10 mouse cellular contexts compared by ENCODE assay signal in the genomic region with DNA sequence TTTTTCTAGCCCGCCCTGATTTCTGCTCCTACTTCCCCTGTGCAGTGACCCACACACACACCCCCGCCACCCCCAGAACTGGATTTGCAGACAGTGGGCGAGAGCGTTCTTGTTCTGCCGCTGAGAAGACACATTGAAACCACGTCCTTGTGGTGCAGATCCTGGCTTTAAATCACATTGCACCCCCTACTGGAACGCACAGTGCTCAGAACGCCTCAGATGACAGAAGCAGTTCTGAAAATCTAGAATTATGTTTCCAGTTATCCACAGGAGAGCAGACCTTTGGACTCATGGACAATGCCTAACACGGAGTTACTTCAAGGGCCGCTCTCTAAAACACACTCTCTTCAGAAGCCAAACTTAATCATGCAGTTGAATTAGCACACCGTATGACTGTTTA. TPM values are rescaled to one million over a fixed set of nuclear protein-coding genes. Genes with fewer than 3 reads are reported as not detected.
DNase-seq lines count a peak whose midpoint lies in the region; ATAC-seq and TF ChIP-seq lines count a peak whose summit lies in the region.
"Had no signal": no experiment of that assay in that cellular context is flagged by ENCODE, and none has a peak within 500 bp of the region (broad histone marks: within the 10 kb centered on the region; RNA-seq: fewer than 3 reads in every experiment).

No protein-coding gene starts in this region.

- no peak for TF ChIP-seq EP300 in heart, postnatal 0 days (IDR thresholded peaks at IDR 0.05; ENCODE audit: low read depth)

- H3K4me3 ChIP-seq in heart, postnatal 0 days (ENCODE audit: low read depth, low read length) = no peak overlapping the region
- no peak overlapping the region for H3K4me3 ChIP-seq in heart, embryonic 12.5 days

- intact Hi-C loops in heart, postnatal 36 days (cut with DNase I) = loop anchor here (5.0 kb wide), 1 partner anchor 588 kb away; no protein-coding TSS in a partner anchor

- peak; percentile 59 for TF ChIP-seq CTCF in heart, postnatal 0 days (IDR thresholded peaks at IDR 0.05; ENCODE audit: low read depth)

- ATAC-seq in heart, postnatal 0 days (ENCODE audit: insufficient read depth, low read depth) = no peak
- no peak for ATAC-seq in heart, embryonic 12.5 days (ENCODE audit: insufficient number of reproducible peaks, low FRiP score)

- no peaks in the 10 kb centered on the region for H3K36me3 ChIP-seq in heart, postnatal 0 days (replicated peaks; ENCODE audit: control insufficient read depth, insufficient read depth, low read length)
- H3K36me3 ChIP-seq in heart, embryonic 12.5 days = no peaks in the 10 kb centered on the region

- DNase-seq in heart, postnatal 0 days (ENCODE audit: low spot score) = no peak
- peak; percentile 28 for DNase-seq in ES-CJ7 (ENCODE audit: low read depth, low spot score)
- peak; percentile 10 for DNase-seq in embryo, embryonic 9.5 days (ENCODE audit: extremely low spot score)
- peak; percentile 25 to 45 for DNase-seq in layer of hippocampus, postnatal 10 days (ENCODE audit: low spot score in 2 of 2)
- DNase-seq in thymus, postnatal 10 days (ENCODE audit: low spot score in 2 of 2) = no peak
- no peak for DNase-seq in gastrocnemius, adult 8-10 months (ENCODE audit: low spot score in 2 of 2)
- no peak for DNase-seq in heart, postnatal 36 days

- H3K4me1 ChIP-seq in heart, postnatal 0 days (ENCODE audit: control insufficient read depth, insufficient read depth) = no peaks in the 10 kb centered on the region
- H3K4me1 ChIP-seq in heart, embryonic 12.5 days (replicated peaks) = no peaks in the 10 kb centered on the region

- H3K27ac ChIP-seq in heart, postnatal 0 days (ENCODE audit: low read depth) = no peak overlapping the region
- no peak overlapping the region for H3K27ac ChIP-seq in heart, embryonic 12.5 days (ENCODE audit: poor library complexity, severe bottlenecking)

- H3K9me3 ChIP-seq in heart, postnatal 0 days (replicated peaks; ENCODE audit: control insufficient read depth, low read length) = no peaks in the 10 kb centered on the region
- H3K9me3 ChIP-seq in heart, embryonic 12.5 days (replicated peaks) = no peaks in the 10 kb centered on the region; the same call in 1 of the 2 replicates

- H3K9ac ChIP-seq in heart, postnatal 0 days (replicated peaks; ENCODE audit: low read depth, low read length) = no peak overlapping the region
- no peak overlapping the region for H3K9ac ChIP-seq in heart, embryonic 12.5 days

- H3K27me3 ChIP-seq in heart, postnatal 0 days (ENCODE audit: control insufficient read depth, insufficient read depth, low read length) = no peaks in the 10 kb centered on the region
- no peaks in the 10 kb centered on the region for H3K27me3 ChIP-seq in heart, embryonic 12.5 days (replicated peaks)

- no peak overlapping the region for H3K4me2 ChIP-seq in heart, postnatal 0 days (ENCODE audit: low read depth, low read length)
- H3K4me2 ChIP-seq in heart, embryonic 12.5 days = no peak overlapping the region

- WGBS in heart, postnatal 0 days = 54% methylated on average over 11 of the region's 11 CpGs
- 62% methylated on average over 11 of the region's 11 CpGs for WGBS in heart, embryonic 12.5 days

RNA-seq across cellular contexts. Expression of a gene that starts 16.6 kb away (rescaled TPM):
- total RNA-seq in heart, postnatal 0 days (2014; rRNA removed; ENCODE audit: low replicate concordance) = 6.3 and 19.4 TPM in 2 replicates
- 7.3 and 8.4 TPM in 2 replicates for polyA plus RNA-seq in heart, postnatal 0 days (2015; fragmentation: Nextera tagmentation; extraction: Ambion mirVana)
- 14.9 and 16.3 TPM in 2 replicates for polyA plus RNA-seq in heart, embryonic 12.5 days (2016; fragmentation: Nextera tagmentation; extraction: Ambion mirVana)
- total RNA-seq in layer of hippocampus, postnatal 10 days (2021) = 10 to 100 TPM; 29.9 to 35.9 TPM
- 1 to 10 TPM; 6.2 to 8.1 (median 7.8) TPM for total RNA-seq in gastrocnemius, adult 8-10 months (2022)
- 10 to 100 TPM; 10.4 to 11.2 TPM for total RNA-seq in heart, postnatal 36 days (2021)

RNA-seq across cellular contexts. Expression of a gene that starts 18.8 kb away (rescaled TPM):
- total RNA-seq in heart, postnatal 0 days (2014; rRNA removed; ENCODE audit: low replicate concordance) = not detected in 2 replicates
- polyA plus RNA-seq in heart, postnatal 0 days (2015; fragmentation: Nextera tagmentation; extraction: Ambion mirVana) = not detected in 2 replicates
- polyA plus RNA-seq in heart, embryonic 12.5 days (2016; fragmentation: Nextera tagmentation; extraction: Ambion mirVana) = not detected in 2 replicates
- under 1 TPM in 1 of 2 experiments, not detected in 1; 0.39 TPM for total RNA-seq in layer of hippocampus, postnatal 10 days (2021)
- total RNA-seq in gastrocnemius, adult 8-10 months (2022) = not detected
- total RNA-seq in heart, postnatal 36 days (2021) = not detected
- total RNA-seq: layer of hippocampus, adult 18-20 months had no signal
- polyA plus RNA-seq: spleen, adult 2 months had no signal

RNA-seq across cellular contexts. Expression of a gene that starts 59.1 kb away (rescaled TPM):
- not detected in 2 replicates for total RNA-seq in heart, postnatal 0 days (2014; rRNA removed; ENCODE audit: low replicate concordance)
- polyA plus RNA-seq in heart, postnatal 0 days (2015; fragmentation: Nextera tagmentation; extraction: Ambion mirVana) = not detected in 2 replicates
- polyA plus RNA-seq in heart, embryonic 12.5 days (2016; fragmentation: Nextera tagmentation; extraction: Ambion mirVana) = 0.09 TPM in 1 of 2 replicates, not detected in the other
- total RNA-seq in layer of hippocampus, postnatal 10 days (2021) = under 1 TPM in 1 of 2 experiments, not detected in 1; 0.14 TPM
- total RNA-seq in gastrocnemius, adult 8-10 months (2022) = not detected
- total RNA-seq in heart, postnatal 36 days (2021) = not detected

Comparison
In these comparisons a context has a peak if more than half of its experiments do, and no peak if none do; other contexts are left out.
1. DNase-seq: peak in ES-CJ7 (single experiment), embryo, embryonic 9.5 days (single experiment) and layer of hippocampus, postnatal 10 days (2 of 2); none in heart, postnatal 0 days (single experiment), thymus, postnatal 10 days (0 of 2), gastrocnemius, adult 8-10 months (0 of 2) and heart, postnatal 36 days (0 of 2).